Mouse (Mus musculus): ENCODE results near the gene Nfs1. TPM values are rescaled to one million over a fixed set of nuclear protein-coding genes. Genes with fewer than 3 reads are reported as not detected.
A peak's percentile ranks its signal among the peaks of the same experiment; 100 is the strongest.
"Not testable (repeated sequence)": the region's sequence is repeated elsewhere in the genome, so short reads cannot be mapped to it uniquely, and the experiment has no call there.

The Nfs1 gene
- 10 to 100 TPM; 36.0 to 39.4 TPM for total RNA-seq (2021)
- long read RNA-seq, experiment 1, transcript Nfs1-201 (13 exons, 2,051 nt): major isoform, 40 of 58 reads
- long read RNA-seq, experiment 1, partial matches to known transcripts: 3 of 58 reads
- long read RNA-seq, experiment 1, other reads (novel, unspliced or antisense): 15 of 58 reads
- long read RNA-seq, experiment 2, transcript Nfs1-201 (13 exons, 2,051 nt): major isoform, 52 of 62 reads
- long read RNA-seq, experiment 2, partial matches to known transcripts: 1 of 62 reads
- long read RNA-seq, experiment 2, other reads (novel, unspliced or antisense): 8 of 62 reads

DNA sequence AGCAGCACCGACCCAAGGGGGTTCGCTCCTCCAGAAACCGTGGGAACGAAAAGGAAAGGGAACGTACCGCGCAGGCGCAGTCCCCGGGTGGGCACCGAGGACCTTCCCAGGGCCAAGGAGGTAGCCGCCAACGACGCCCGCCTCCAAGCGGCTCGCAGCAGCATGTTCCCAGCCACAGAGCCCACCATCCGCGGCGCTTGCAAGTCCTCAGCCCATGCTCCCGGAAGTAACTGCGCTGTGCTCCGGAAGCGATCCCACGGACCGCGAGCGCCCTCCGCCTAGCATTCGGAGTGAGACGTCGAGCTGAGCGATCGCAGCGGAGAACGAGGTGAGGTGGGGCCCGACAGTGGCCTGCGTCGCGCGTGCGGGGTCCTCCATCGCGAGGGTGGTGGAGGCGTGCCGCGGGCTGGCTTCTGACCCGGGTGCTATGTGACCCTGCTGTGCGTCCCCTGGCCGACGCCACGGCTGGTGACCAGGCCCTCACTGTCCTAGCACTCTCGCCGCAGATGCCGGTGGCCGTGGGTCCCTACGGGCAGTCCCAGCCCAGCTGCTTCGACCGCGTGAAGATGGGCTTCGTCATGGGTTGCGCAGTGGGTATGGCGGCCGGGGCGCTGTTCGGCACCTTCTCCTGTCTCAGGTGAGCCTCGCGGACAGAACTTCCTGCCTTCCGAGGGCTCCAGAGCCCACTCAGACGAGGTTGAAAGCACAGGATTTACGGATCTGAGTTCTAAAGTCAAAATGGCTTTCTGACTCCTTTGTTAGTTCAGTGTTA is at the start of gene Nfs1, which contains the start of gene Romo1:
TSS of gene Nfs1 (minus strand) at position 234 of the 772 bp plus-strand sequence.
TSS of gene Romo1 (plus strand) at position 87 of the 772 bp plus-strand sequence.
- DNase-seq (ENCODE audit: low spot score in 2 of 2): peak; percentile 94 to 95

DNA sequence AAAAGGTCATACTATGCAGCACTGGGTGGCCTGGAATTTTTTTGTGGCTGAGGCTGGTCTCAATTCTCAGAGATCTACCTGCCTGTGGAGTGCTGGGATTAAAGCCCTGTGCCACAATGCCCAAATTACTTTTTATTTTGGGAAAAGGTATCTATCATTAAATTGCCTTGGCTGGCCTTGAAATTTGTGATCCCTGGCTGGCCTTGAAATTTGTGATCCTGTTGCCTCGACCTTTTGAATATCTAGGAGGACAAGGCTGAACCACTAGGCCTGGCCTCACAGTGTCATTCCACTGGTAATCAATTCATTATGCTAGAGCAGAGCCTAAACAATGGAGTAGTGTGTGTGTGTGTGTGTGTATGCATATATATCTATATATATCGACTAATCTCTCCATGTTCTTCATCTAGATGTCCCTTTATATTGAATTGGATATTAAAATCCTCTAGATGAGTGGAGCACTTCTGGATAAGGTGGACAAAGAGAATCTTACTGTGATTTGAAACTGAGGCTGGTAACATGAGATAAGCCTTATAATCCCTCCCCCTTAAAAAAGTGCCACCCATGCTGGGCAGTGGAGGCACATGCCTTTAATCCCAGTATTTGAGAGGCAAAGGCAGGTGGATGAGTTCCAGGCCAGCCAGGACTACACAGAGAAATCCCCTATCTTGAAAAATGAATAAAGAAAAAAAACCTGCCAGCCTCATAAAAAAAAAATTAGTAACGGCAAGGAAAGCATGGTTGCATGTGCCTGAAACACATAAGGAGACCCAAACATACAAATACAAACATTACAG is 49.3 kb upstream of the Nfs1 start:
- DNase-seq (ENCODE audit: low spot score in 2 of 2): no peak

DNA sequence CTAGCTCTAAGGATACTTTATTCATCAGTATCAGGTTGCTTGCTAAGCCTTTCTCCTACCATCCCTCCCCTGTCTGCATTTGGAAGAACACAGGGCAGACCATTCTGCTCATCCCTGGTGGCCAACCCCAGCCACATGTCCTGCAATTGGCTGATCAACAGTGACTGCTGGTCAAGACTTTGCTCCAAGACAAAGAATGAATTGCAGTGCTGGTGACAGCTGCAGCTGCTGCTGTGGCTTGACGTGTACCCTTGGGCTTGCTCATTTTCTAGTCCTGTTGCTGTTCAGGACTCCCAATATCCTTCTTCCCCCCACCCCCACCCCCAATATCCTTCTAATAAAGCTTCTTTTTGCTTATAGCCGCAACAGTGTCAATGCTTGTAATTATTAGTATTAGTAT is 48.1 kb upstream of the Nfs1 start:
- no peak for DNase-seq (ENCODE audit: low spot score in 2 of 2)

DNA sequence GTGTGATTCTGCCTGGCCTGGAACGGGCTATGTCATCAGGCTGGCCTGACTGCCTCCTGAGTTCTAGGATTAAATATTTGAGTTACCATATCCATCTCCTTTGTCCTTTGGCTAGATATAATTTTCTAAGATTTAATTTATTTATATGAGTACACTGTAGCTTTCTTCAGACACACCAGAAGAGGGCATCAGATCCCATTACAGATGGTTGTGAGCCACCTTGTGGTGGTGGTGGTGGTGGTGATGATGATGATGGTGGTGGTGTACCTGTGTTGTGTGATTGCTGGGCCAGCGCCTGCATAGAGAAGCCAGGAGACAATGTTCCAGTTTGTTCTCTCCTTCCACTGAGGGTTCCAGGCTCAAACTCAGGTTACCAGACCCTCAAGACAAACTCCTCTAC is 47.6 kb upstream of the Nfs1 start:
- DNase-seq (ENCODE audit: low spot score in 2 of 2): no peak

DNA sequence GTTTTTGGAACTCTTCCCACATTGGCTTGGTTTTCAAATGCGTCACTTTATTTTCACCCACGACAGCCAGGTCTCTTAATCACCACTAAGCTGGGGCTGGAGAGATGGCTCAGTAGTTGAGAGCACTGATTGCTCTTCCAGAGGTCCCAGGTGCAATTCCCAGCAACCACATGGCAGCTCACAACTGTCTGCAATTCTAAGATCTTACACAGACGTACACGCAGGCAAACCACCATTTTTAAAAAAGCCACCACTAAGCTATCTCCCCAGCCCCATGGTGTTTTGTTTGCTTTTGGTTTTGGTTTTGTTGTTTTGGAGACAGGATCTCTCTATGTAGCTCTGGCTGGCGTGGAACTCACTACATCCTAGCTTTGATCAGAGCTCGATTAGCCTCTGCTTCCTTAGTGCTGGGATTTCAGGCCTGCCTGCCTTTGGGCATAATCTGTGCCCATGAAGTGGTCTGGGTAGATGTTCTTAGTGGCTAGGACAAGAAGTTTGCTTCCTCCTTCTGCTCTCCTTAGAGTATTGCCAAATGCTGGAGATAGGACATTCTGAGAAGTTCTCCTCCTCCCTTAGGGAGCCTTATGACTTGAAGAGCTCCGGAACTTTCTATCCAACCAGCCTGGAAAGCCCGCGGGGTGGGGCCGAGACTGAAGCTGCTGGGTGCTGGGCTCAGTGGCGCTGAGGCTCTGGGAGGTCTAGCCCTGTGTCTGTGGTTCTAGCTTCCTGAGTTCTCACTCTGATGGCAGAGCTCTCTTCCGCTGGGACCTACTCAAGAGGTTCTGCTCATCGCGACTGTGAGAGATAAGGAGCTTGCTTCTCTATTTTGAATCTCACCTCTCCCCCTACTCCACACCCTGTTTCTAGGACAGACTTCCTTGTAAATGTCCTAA is 46.3 kb upstream of the Nfs1 start:
- DNase-seq (ENCODE audit: low spot score in 2 of 2): no peak

DNA sequence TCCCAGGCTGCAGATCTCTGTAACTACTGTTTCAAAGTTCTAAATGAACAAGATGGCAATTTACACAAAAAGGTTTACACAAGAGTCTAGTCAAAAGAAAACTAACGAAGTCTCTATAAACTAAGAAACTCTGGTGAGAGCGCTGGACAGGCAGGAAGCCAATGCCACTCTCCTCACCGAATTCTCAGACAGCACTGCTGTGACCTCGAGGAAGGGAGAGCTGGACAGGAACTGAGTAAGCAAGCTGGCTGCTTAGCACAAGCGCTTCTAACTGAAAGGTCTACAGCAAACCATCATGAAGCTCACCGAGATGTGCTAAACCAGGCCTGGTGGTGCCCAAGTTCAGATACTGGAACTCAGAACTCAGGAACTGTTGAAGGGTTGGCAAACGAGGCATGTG is 45.3 kb upstream of the Nfs1 start:
- DNase-seq (ENCODE audit: low spot score in 2 of 2): not testable (repeated sequence)

DNA sequence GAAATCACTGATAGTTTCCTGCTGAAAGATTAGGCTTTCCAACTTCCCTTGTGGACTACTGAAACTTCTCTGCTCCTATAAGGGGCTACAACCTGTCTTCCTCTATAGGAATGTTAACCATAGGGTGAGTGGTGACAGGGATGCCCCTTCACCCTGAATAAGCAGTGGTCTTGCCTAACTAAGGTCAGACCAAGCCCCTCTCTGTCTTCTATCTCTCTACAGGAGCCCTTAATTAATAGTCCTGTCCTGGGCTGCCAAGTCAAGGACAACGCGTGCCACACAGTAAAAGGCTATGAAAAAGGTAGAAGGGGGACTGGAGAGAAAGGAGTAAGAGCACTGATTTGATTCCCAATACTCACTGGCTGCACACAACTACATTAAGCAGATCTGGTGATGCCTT is 37.6 kb upstream of the Nfs1 start:
- no peak for DNase-seq (ENCODE audit: low spot score in 2 of 2)

DNA sequence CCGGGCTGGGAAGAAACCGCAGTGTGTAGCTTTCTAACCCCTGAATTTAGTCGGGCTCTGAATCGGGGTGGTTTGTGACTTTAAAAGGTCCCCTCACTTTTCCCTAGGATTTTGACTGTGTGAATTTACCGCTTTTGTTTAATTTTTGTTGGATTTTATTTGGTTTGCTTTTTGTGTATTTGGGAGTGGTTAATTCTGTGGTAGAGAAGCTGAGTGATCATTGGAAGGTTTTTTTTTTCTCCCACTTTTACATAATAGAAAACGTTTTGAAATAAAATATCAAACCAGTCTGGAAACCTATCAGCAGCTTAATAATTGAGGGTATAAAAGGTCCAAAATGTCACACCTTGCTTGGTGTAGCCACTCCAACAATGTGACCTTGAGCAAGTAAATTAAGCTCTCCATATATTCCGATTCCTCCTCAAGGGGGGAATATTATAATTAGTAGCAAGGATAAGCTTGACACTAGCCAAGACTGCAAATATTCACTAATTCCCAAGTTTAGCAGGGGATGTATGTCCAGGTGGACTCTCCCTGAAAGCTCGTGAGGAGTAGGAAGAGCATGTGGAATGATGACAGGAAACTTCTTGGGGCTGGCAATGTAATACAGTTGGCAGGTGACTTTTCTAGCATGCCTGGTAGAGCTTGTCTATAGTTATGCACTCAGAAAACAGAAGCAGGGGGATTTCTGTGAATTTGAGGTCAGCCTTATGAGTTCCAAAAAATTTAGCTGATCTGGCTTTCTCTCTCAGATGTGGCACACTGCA is 37.0 kb upstream of the Nfs1 start:
- DNase-seq (ENCODE audit: low spot score in 2 of 2): no peak

DNA sequence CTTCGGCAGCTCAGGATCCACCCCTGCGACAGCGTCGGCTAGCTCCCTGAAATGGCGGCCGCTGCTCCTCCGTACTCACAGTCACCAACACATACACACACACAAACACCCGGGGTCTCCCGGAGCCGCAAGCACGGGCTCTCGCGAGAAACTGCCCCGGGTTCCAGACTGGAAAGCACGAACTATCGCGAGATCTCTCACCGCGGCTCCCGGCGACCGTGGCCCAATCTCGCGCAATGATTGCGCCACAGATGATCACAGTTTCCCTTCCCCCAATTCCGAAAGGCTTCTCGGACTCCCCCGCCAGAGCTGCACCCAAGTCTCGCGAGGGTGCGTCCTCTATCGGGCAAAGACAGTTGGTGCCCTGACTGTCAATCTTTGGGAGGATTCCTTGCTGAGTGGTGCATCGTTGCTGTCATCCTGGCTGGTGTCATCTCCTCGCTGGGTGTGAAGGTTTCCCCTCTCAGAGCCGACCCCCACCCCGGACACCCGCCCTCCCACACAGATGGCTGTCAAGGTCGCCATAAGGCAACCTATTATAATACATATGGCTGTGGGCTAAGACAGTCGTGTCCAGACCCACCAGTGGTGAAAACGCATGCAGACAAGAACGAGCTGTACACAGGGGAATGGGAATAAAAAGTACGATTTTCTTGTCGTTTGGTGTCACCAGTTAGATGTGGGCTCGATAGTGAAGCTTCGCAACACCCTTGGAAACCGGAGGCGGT is 36.3 kb upstream of the Nfs1 start, which contains the start of gene Rbm39:
TSS of gene Rbm39 (minus strand) at position 145 of the 728 bp plus-strand sequence.
- peak; percentile 100 for DNase-seq (ENCODE audit: low spot score in 2 of 2)

DNA sequence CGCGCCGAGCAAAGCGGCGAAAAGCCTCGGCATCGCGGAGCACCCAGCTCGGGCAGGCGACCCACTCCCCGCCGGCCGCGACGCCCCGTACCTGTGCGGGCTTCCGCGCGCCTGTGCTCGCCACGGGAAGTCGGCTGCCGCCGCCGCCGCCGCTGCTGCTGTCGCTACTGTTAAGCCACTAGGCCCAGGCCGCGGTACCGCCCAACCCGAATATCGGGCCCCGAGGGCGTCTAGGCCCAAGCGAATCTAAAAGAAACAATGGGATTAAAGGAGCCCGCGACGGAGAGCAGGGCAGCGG is 35.8 kb upstream of the Nfs1 start:
- no peak for DNase-seq (ENCODE audit: low spot score in 2 of 2)

DNA sequence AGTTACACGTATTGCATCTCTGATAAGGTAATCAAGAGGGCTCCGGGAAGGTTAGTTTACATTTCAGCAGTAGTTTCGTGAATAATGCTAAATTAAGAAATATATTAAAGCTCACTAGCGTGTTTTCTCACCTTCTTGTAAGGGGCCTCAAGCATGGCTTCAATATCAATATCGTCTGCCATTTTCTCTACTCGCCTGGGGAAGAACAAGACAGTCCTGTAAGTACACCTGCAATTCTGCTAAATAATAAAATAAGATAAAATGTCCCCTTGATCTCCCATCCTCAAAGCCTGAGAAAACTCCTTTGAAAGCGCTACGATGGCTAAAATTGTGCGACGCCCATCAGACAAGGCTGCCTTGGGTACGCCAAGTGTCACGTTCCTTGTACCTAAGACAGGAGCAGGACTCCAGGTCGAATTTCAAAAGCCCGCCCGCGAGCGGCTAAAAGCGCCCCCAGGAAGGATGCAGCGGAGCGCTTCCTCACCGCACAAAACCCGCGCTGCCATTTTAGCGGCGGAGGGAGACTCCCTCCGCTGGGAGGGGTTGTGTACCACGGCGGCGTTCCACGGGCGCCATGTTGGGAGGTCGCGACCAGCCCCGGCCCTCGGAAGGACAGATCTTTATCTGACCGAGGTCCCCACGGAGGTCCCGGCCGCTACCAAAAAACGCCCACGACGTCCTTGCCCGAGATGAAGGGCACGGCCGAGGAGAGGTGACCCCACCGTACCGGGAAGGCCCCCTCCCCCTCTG is 35.2 kb upstream of the Nfs1 start:
- DNase-seq (ENCODE audit: low spot score in 2 of 2): peak; percentile 68 to 70

DNA sequence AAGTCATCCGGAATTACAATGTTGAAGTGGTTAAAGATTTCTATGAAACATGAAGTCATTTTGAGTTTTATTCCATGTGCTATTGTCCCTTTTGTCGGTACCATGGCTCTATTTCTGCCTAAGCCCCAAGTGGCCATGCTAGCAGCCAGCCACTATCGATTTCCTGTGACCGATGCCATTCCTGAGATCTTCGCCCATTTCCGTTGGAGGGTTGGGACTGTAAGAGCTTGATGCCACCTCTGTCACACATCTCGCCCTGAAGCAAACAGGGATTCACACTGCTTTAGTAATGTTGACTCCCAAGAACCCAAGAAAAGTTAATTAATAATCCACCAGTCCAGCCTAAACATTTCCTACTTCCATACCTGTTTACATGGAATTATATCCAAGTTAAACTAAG is 33.7 kb upstream of the Nfs1 start:
- no peak for DNase-seq (ENCODE audit: low spot score in 2 of 2)

DNA sequence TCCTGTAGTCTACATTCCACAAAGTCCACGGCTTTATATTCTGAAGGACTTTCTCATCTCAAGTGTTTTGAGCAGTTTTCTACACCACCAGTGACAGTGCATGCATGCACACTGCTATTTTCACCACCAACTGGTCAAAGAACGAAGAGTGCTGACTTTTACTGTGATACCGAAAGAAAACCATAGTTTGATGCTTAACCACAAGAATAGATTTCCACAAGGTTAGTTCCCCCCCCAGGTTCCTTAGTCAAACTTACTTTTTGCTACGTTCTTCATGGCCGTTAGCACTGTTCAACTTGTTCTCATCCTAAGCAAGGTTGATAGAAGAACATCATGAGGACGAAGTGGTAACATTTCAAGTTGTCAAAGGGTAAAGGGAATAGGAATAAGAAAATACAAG is 33.1 kb upstream of the Nfs1 start:
- DNase-seq (ENCODE audit: low spot score in 2 of 2): no peak

DNA sequence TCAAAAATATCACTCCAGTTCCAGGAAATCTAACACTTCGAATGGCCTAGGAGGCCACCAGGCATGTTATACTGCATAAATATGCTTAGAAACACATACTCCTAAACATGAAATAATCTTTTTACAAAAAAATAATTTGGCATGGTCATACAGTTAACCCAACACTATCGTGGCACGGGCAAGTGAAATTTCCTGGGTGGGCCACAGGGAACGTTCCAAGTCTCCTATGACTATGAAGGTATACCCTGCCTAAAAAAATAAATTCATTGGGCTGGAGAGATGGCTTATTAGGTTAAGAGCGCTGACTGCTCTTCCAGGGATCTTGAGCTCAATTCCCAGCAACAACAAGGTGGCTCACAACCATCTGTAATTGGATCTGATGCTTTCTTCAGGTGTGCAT is 22.6 kb upstream of the Nfs1 start:
- DNase-seq (ENCODE audit: low spot score in 2 of 2): no peak

DNA sequence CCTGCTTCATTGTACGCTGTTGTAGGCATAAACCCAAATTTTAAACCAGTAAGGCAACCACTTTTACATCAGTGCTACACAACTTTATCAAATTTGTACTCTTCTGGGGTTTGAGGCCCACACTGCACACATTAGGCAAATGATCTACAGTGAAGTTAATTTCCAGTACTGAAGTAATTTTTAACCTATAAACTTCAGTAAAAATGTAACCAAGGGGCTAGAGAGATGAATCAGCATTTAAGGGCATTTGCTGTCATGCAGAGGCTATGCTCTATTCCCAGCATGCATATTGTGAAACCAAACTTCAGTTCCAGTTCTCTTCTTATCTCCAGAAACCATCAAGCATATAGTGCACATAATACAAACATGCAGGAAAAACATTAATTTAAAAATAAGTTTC is 21.5 kb upstream of the Nfs1 start:
- no peak for DNase-seq (ENCODE audit: low spot score in 2 of 2)

DNA sequence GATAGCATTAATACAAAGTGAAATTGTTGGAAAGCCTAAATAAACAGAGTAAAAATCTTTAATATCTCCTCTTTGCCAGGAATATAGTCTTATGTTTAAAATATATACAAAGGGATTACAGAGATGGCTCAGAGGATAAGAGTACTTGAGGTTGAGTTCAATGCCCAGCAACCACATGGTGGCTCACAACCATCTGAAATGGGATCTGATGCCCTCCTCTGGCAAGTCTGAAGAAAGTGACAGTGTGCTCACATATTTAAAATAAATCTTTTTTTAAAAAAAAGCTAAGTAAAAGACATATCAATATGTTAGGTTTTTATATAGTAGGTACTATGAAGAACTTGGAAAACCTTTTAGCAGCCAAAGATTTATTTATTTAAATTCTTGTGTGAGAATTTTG is 7.6 kb upstream of the Nfs1 start:
- no peak for DNase-seq (ENCODE audit: low spot score in 2 of 2)

DNA sequence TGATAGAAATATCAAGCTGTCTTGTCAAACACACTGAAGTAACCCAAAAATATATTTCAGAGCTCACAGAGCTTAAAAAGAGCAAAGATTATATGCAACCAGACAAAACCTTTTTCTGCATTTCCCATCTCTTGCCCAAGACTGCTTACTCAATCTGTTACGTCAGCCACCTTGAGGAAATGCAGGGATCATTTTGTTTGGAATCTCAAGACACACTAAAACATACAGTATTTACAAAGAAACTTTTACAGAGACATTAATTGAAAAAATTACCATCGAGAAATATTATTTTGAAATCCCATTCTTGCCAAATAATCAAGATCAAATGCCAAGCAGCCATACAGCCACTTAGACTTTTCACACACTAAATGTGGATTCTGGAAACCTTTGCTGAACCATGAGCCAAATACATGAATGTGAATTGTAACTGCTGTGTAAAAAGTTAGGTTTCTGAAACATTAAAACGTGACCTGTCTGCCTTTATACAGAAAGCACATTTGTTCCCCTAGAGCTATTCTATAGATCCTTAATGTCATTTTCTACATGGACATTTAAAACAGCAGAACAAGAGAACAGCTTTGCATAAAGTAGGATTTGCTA is 3.4 kb upstream of the Nfs1 start:
- no peak for DNase-seq (ENCODE audit: low spot score in 2 of 2)

DNA sequence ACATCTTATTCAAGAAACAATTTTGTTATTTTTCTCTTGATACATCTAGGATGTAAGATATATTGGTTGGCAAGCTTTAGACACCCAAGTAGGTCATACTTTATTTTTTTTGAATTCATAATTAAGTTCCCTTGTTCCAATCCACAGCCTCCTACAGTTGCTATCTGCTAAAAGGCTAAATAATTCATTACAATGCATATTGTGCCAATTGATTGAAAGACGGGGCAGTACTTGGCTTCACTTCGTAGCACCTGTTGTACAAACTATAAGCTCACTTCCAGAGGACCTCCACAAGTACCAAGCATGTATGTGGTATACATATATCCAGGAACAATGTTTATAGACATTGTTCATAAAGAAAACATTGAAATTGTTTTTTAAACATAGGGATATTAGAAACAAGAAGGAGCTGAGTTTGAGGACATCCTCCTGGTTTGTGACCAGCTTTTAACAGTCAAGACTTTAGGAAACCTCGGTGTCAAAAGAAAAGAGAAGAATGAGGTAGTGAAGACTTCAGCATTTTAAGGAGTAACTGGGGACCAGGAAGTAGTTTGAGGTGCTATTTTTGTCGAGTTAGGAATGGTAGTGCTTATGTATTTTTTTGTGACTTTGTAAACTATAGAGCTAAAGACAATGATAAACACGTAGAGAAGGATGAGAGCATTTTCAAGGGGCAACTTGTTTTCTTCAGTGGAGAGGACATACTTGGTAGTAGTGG is 2.4 kb upstream of the Nfs1 start:
- no peak for DNase-seq (ENCODE audit: low spot score in 2 of 2)
